Mouse (Mus musculus): ENCODE results near the gene Kirrel. TPM values are rescaled to one million over a fixed set of nuclear protein-coding genes. Genes with fewer than 3 reads are reported as not detected.

The Kirrel gene
- total and polyA plus RNA-seq, 2 experiments from 2014 or later, result 2.2 to 6.9 TPM

DNA sequence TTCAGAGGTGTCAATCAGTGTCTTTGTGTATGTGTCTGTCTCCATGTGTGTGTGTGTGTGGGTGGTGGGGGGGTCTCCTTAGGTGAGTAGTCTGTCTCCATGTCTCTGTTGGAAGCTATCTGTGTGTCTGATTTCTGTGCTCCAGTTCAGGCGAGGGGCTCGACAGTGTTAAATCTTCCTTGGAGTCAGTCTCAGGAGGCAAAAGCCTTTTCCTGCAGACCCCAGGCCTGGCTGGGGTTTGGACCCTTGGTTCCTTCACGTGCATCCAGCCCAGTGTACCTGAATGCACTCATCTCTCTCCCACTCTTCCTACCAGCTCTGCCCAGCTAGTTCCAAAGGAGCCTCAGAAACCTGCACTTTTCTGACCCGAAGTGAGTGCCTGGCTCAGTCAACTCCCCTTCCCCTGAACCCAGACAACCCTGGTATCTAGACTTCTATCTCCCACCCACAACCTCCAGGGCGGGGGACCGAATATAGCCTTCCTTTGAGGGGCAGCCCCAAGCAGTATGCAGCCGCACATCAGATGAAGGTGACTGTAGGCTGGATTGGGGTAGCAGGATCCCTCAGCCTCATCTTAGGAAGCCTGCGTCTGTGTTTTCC is 961 bp downstream of the Kirrel start:
- H3K36me3 ChIP-seq (ENCODE audit: insufficient read depth), result no peaks in the 10 kb centered on the region
- DNase-seq, result no peak
- H3K27ac ChIP-seq (ENCODE audit: low read depth, low read length), result peak overlapping the region; percentile 74
- WGBS, result 3% methylated on average over 8 of the region's 8 CpGs
- H3K4me2 ChIP-seq (ENCODE audit: low read depth), result peak overlapping the region; percentile 74
- no peak for ATAC-seq
- H3K27me3 ChIP-seq (ENCODE audit: insufficient read depth, low read length), result no peaks in the 10 kb centered on the region
- TF ChIP-seq CTCF (IDR thresholded peaks at IDR 0.05; ENCODE audit: low read depth), result no peak
- H3K4me1 ChIP-seq (ENCODE audit: insufficient read depth), result peaks cover 16% of the 10 kb centered on the region
- peak overlapping the region; percentile 65 for H3K4me3 ChIP-seq (ENCODE audit: low read depth, low read length)
- H3K9me3 ChIP-seq (ENCODE audit: low read length), result no peaks in the 10 kb centered on the region
- H3K9ac ChIP-seq, result peak overlapping the region; percentile 63

DNA sequence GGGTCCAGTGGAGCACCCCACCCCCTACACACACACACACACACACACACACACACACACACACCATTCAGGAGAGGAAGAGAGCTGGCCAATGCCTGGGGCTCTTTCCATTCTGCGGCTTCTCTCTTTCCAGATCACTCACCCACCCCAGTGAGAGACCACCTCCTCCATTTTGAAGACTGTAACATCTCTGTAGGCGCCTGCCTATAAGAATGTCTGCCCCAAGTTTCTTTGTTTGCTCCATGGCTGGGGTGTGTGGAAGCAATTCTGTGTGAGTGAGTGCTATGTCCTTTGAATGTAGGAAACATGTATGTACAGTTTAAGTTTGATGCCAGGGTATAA is 1.5 kb downstream of the Kirrel start:
- Histone ChIP-seq H3K27ac (ENCODE audit: low read depth, low read length) (peak overlapping the region; percentile 45; the same call in 1 of the 2 replicates), H3K9me3 (ENCODE audit: low read length) (no peaks in the 10 kb centered on the region), H3K4me1 (ENCODE audit: insufficient read depth) (peaks cover 16% of the 10 kb centered on the region), H3K27me3 (ENCODE audit: insufficient read depth, low read length) (no peaks in the 10 kb centered on the region), H3K4me3 (ENCODE audit: low read depth, low read length) (peak overlapping the region; percentile 65), H3K4me2 (ENCODE audit: low read depth) (peak overlapping the region; percentile 74), H3K9ac (peak overlapping the region; percentile 63), H3K36me3 (ENCODE audit: insufficient read depth) (no peaks in the 10 kb centered on the region)
- DNase-seq (peak; percentile 32), ATAC-seq (no peak)
- WGBS, result 7% methylated on average over 2 of the region's 2 CpGs
- TF ChIP-seq CTCF (IDR thresholded peaks at IDR 0.05; ENCODE audit: low read depth), result no peak

GRCm38 (mm10) chr3:87172351-87173102 is 2.0 kb downstream of the Kirrel start:
- Histone ChIP-seq H3K27ac (ENCODE audit: low read depth, low read length) (peak overlapping the region; percentile 68), H3K27me3 (ENCODE audit: insufficient read depth, low read length) (no peaks in the 10 kb centered on the region), H3K4me3 (ENCODE audit: low read depth, low read length) (peak overlapping the region; percentile 65), H3K9me3 (ENCODE audit: low read length) (no peaks in the 10 kb centered on the region), H3K9ac (peak overlapping the region; percentile 63), H3K4me2 (ENCODE audit: low read depth) (peak overlapping the region; percentile 74), H3K4me1 (ENCODE audit: insufficient read depth) (peaks cover 16% of the 10 kb centered on the region), H3K36me3 (ENCODE audit: insufficient read depth) (no peaks in the 10 kb centered on the region)
- ATAC-seq, result peak; percentile 34; the same call in 1 of the 2 replicates
- 2% methylated on average over 15 of the region's 15 CpGs for WGBS
- no peak for TF ChIP-seq CTCF (IDR thresholded peaks at IDR 0.05; ENCODE audit: low read depth)
- DNase-seq, result peak; percentile 59

DNA sequence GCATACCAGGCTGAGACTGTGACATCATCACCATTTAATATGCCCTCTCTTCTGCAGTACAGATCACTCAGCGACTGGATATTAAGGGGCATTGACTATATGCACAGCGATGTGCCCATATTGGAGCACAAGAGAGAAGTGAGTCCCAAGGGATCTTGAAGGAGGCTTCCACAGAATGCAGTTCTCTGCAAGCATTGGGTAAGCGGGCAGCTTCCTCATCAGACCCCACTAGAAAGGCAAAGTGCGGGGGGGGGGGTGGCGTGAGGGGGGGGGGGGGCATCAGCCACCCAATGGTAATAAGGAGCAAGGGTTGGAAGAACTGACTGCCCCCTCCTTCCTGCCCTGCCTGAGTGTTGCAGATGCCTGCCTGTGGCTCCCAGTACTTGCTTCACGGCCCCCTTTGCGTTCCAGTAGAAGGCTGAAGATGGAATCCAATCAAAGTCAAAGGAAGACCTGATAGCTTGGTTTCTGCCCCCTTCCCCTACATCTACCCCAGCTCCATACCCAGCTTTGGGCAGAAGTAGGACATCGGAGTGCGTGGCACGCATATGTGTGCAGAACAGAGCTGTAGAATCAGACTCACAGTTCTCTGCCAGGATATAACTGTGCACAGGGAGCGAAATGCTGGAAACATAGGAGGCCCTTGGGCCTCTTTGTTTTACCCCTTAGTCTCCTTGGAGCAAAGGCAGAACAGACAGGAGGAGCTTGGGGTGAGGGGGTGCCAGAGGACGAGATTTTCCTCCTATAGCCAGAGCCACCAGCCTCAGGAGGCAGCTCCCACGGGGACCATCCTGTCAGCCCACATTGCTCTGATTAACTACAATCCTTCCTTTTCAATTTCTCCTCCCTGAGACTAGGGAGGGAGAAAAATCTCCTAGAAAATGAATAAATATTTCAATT is 3.1 kb downstream of the Kirrel start:
- DNase-seq (peak; percentile 50), ATAC-seq (no peak)
- Histone ChIP-seq H3K4me3 (ENCODE audit: low read depth, low read length) (peak overlapping the region; percentile 65), H3K27ac (ENCODE audit: low read depth, low read length) (peak overlapping the region; percentile 68), H3K36me3 (ENCODE audit: insufficient read depth) (no peaks in the 10 kb centered on the region), H3K4me1 (ENCODE audit: insufficient read depth) (peaks cover 16% of the 10 kb centered on the region), H3K27me3 (ENCODE audit: insufficient read depth, low read length) (no peaks in the 10 kb centered on the region), H3K9me3 (ENCODE audit: low read length) (no peaks in the 10 kb centered on the region), H3K4me2 (ENCODE audit: low read depth) (peak overlapping the region; percentile 74), H3K9ac (peak overlapping the region; percentile 63)
- 30% methylated on average over 13 of the region's 13 CpGs for WGBS
- TF ChIP-seq CTCF (IDR thresholded peaks at IDR 0.05; ENCODE audit: low read depth), result no peak

- no peak overlapping the region for H3K4me3 ChIP-seq (ENCODE audit: low read depth, low read length)
- no peak overlapping the region for H3K9ac ChIP-seq
- ATAC-seq (no peak), DNase-seq (no peak)
- H3K36me3 ChIP-seq (ENCODE audit: insufficient read depth), result no peaks in the 10 kb centered on the region
- no peaks in the 10 kb centered on the region for H3K27me3 ChIP-seq (ENCODE audit: insufficient read depth, low read length)
- H3K4me1 ChIP-seq (ENCODE audit: insufficient read depth), result peaks cover 16% of the 10 kb centered on the region
- H3K27ac ChIP-seq (ENCODE audit: low read depth, low read length), result no peak overlapping the region
- H3K9me3 ChIP-seq (ENCODE audit: low read length), result no peaks in the 10 kb centered on the region
- peak overlapping the region; percentile 13; the same call in 1 of the 2 replicates for H3K4me2 ChIP-seq (ENCODE audit: low read depth)
- 49% methylated on average over 5 of the region's 5 CpGs for WGBS
- no peak for TF ChIP-seq CTCF (IDR thresholded peaks at IDR 0.05; ENCODE audit: low read depth)
These were observed 5.0 kb downstream of the Kirrel start for GRCm38 (mm10) chr3:87169402-87170015.

DNA sequence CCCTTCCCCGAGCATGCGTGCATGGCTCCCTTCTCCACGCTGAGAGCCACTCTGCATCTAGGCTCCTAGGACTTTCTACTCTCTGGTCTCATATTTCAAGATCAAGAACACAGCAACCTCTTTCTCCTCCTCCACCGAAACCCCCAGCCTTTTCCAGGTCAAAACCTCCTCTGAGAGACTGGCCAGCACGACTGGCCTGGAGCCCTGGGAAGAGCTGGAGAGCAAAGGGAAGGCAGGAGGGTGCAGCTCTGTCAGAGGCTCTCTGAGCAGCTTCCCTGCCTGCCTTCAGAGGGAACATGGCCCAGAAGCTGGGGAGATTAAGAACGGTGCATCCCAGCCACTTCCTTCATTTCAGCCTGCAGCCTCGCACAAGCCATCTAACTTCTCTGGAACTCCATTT is 5.8 kb downstream of the Kirrel start:
- peak overlapping the region; percentile 28; the same call in 1 of the 2 replicates for H3K9ac ChIP-seq
- H3K4me1 ChIP-seq (ENCODE audit: insufficient read depth), result peaks cover 16% of the 10 kb centered on the region
- no peak overlapping the region for H3K4me3 ChIP-seq (ENCODE audit: low read depth, low read length)
- no peak for DNase-seq
- H3K9me3 ChIP-seq (ENCODE audit: low read length), result no peaks in the 10 kb centered on the region
- no peak overlapping the region for H3K27ac ChIP-seq (ENCODE audit: low read depth, low read length)
- 71% methylated on average over 7 of the region's 7 CpGs for WGBS
- H3K36me3 ChIP-seq (ENCODE audit: insufficient read depth), result no peaks in the 10 kb centered on the region
- ATAC-seq, result no peak
- TF ChIP-seq CTCF (IDR thresholded peaks at IDR 0.05; ENCODE audit: low read depth), result no peak
- no peak overlapping the region for H3K4me2 ChIP-seq (ENCODE audit: low read depth)
- no peaks in the 10 kb centered on the region for H3K27me3 ChIP-seq (ENCODE audit: insufficient read depth, low read length)

Data from forebrain, postnatal 0 days (tissue).